Mouse (Mus musculus) liver (tissue): ENCODE measurements around the gene Tenm4.

ENCODE experiments used
- DNase-seq: peaks from one replicate; pipeline ENCODE4 v3.0.0-alpha.2; 2020; ENCODE audit warnings: mixed read lengths

Gene Tenm4

DNA sequence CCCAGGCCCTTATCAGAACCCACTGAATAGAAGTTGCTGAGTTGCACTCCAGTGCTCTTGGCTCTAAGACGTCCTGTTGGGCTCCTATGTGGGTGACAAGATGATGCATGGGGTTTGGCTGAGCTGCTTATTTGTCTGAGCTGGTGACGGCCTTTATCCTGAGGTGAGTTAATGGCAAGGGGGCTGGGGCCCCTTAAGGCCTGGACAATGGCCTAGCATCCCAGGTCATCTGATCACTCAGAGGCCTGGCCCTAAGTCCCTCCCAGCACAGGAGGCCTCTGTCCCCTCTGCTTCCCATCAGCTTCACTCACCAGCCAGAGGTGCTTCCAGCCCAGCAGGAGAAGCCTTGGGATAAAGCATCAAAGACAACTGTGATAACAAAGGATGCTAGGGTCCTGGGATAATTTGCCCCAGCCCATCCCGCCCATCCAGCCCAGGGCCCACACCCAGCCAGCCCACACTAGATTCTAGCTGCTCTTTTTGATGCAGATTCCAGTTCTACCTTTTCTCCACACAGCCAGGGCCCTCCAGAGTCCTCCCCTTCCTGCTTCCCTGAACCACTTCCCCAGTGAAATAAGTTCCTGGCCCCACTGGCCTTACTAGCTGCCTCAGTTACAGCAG lies 484.2 kb downstream of the Tenm4 start:
- no peak for DNase-seq

DNA sequence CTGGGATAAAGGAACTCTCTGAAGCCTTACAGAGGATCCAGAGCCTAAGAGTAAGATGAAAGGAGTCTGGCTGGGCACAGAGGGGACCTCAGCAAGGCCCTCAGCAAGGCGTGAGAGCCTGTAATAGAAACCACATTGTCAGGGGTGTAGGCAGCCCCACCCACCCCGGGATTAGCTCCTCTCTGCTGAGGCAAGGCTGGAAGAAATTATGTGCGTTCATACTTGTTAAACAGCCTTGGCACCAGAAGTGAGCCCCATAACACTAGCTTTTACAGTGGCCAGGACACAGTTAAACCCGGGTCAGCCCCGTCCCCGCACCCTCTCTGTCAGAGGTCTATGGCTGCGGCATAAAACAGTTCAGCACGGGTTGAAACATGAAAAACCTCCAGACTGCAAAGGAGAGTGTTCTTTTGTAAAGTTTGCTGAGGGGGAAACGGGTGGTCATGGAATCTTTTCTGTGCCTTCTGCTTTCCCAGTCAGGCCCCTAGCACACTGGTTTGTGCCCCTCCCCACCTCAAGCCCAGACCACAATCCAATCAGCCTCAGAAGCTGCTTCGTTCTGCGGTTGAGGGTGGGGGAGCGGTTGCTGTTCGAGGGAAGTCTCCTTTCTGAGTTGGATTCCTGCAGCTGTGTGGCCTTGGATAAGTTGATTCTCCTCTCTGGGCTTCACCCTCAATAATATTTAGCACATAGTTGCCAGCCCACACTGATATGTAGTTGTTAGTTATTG lies 486.2 kb downstream of the Tenm4 start:
- peak; percentile 28 for DNase-seq

DNA sequence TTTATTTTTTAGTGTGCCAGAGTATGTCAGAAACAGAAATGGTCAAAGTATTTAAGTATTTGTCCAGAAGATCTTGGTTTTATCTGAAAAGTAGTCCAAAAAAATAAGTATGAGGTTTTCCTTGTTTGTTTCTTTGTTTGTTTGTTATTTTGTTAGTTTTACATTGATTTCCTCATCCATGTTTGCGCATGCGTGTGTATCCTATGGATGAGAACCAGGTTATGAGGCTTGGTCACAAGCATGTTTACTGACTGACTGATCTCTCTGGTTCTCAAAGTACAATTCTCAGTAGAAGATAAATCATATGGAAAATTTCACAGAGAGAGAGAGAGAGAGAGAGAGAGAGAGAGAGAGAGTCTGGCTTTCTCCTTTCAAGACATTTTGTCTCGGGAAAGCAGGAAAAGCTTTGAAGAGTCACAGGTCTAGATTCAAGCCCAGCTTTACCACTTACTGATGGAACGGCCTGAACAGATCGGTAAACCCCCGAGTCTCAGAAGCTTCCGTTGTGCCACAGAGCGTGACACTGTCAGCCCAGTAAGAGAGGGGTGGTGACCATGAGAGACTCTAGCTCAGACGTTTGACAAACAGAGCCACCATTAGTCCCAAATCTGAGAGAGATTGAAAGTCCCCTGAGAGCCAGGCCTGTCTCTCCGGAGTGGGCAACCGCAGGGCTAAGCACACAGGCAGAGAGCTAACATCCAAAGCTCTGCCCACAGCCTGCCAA lies 487.0 kb downstream of the Tenm4 start:
- DNase-seq = no peak

DNA sequence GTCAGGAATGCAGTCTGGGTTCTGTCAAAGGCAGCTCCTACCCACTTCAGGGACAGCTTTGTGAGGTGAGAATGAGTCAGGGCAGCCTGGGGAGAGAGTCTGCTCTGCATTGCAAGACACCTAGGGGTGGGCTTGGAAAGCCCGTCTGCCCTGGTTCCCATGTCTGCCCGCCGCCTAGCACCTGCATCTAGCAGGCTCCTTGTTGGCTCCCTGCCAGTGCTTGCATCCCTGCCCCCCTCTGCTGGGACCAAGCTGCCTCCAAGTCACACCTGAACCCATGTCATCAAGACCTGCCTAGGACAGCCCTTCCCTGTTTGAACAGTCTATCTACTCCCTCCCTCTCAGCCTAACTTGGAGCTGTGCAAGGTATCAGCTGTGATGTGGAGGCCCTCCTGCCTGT lies 489.9 kb downstream of the Tenm4 start:
- DNase-seq = peak; percentile 9

DNA sequence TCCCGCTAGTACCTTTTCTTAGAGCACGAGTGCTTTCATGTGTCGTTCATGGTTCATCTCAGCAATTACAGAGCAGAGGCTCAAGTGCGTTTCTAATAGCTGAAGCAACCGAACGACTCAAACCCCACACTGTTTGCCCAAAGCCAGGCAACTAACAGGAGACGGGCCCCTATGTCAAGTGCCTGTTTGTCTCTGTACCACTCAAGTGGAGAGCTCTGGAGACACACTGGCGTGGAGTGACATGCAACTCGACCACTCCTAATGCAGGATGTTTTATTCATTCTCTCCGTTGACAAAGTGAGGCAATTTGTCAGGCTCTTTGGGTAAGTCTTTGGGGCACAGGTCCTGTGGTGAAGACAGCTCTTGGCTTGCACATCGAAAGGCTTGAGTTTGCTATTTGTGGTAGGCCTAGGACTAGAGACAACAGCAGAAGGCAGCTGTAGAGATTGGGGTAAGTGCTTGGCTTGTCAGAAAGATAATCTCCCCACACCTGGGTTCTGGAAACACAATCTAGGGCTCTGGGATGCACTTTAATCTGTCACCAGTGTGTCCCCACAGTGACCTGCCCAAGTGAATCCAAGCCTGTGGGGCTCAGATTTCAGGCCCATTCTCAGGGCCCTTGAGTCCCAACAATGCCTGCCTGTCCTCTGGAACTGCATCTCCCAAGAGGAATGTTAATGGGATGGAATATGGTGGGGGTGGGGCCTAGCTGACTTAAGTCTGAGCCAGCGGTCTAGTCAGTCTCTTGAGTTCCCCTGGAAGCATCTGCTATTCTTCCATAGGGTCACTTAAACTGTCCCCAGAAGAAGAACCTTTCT lies 490.5 kb downstream of the Tenm4 start:
- DNase-seq = no peak

DNA sequence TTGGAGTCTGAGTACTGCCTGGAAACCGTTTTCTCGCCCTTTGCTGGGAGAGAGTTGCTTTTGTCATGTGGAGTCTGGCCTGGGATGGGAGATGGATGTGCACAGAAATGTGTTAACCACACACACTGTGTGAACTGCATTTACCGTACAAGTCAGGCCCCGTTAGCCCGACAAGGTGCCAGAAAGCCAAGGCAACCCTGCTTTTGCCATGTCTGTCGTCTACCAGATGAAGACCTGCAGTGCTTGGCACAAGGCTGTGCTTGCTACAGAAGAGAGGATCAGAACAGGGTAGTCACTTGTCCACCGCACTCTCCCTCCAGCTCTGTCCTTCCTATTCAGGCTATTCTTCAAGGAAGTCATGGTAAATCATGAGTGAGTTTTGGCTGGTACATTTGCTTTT lies 492.3 kb downstream of the Tenm4 start:
- no peak for DNase-seq

DNA sequence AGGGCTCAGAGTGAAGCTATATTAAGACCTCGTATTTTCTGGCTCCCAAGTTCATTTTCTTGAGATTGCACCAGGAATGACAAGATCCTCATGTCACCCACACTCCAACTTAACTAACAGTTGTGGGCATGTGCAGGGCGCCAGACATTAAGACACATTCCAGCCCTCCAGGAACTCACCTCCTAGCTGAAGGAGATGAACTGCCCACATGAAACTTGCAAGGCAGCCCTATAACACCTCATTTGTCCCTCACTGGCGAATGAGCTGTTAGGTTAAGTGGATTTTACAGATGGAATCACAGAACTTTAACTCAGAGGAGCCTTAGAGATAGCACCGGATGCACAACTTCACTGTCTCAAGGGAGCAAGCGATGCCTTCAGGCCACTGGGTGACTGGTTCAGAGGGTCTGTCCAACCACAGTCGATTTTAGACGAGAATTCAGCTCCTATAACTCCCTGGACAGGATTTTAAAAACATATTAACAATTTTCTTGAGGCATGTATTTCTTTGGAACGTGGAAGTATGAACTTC lies 495.4 kb downstream of the Tenm4 start:
- DNase-seq = no peak

DNA sequence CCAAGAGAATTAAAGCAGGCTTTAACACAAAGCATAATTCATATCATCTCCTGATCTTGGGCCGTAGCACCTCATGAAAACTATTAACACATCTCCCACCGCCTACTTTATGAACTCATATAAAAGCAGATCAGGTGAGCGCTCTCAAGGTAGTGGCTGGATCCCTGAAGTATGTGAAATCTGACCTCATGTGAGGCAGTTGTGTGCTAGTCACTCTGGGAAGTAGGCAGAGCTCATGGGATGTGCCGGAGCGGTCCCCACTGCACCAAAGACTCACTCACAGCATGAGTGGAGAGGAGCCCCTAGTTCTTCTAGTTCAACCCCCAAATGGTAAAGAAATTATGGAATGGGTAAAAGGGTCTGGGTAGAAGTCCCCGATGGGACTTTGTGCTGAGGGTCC lies 496.6 kb downstream of the Tenm4 start:
- no peak for DNase-seq

DNA sequence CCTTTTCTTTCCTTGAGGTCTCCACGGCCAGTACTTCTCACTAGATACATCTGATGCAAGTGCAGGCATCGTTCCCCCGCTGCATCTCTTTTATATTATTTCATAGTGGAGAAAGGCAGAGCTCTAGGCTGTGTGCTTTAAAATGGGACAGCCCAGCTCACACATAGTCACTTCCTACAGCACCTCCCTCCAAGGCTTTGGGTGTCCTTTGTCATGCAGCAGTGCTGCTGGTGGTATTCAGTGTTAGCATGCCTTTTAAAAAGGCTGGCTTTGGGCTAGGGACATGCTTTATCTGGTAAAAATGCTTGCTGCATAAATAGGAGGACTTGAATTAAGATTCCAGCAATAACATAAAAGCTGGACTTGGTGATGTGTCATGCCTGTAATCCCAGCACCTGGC lies 499.0 kb downstream of the Tenm4 start:
- no peak for DNase-seq

DNA sequence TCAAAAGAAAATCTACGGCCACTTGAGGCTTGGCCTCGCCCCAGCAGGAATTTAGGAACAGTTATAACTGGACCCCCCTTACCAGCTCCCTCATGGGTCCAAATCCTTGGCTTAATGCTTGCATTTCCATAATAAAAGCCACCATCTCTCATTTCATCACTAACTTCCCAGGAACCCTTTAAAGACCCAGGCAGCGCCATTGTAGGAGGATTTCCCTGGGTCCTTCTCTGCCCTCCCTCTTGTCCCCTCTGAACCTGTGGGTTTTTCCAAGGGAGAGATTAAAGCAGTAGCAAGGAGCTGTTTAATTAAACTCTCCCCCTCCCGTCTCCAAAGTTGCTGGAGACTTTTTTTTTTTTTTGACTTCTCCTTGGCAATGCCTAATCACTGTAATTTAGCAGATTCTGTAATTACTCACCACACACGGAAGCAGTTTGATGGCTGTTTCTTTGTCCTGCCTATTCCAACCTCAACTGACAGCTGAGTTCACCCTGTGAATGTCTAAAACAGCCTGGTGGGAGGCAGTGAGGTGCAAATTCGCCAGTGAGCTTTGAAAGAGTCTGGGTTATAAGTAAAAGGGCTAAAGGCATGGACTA lies 501.4 kb downstream of the Tenm4 start:
- DNase-seq = no peak

DNA sequence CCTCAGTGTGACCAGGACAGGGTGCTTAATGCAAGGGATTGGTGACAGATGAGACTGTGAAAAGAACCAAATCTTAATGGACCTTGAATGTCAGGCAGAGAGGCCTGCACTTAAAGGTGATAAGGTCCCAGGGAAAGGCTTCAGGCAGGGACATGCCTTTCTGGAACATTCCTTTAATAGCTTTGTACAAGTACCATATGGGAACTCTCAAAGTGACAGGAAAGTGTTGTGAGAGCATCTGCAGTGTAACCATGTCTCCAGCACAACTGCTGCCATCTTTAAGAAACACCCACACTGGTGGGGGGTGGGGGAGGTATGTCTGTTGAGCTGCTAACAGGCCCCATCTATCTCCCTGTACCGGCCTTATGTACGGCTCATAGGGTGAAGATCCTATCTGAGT lies 506.0 kb downstream of the Tenm4 start:
- DNase-seq = no peak

DNA sequence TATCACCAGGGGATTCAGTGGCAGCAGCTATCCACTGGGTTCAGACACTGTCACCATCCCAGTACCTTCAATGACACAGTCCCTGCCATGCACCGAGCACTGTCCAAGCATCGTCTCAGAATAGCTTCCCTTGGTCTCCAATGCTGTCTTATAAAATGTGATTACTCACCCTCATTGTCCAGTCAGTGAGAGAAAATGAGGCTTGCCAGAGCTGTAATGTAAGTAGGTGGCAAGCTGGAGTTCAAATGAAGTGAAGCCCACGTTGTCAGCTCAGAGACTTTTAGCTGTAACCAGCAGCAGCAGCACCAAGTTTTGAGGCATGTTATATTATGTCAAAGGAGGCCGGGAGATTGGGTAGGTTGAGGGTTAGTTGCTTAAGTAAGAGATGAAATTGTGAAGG lies 507.2 kb downstream of the Tenm4 start:
- no peak for DNase-seq

DNA sequence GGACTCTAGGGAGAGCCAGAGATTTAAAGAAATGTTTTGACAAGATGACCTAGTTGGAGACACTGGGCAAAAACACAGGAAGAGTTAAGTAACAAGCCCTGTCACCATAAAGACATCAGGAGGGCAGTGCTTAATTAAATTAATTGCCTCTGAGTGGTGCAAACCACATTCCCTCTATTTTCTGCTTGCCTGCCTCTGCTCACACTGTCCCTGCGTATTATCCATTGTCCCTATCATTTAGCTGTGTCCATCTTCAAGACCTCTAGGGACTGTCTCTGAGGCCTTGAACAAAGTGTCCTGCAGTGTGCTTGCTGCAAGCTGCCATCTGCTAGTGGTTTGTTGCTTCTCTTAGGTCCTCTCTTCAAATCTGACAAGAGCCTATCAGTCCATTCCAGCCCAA lies 508.7 kb downstream of the Tenm4 start:
- DNase-seq = no peak

DNA sequence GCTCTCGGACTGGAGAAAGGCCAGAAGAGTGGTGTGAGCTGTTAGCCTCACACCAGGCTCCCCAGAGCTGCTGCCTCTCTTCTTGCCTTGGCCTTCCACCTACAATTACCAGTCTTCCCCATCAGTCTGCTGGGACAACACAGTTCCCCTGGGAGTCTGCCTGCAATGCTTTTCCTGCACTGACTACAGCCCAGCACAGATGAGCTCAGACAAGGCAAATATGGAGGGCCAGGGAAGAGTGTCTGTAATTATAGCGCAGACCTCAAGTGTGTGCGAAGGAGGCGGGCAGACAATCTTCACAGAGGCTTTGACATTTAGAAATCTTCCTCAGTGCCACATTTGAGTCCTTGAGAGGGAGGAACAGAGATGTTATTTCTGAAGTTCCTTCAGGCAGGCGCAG lies 509.4 kb downstream of the Tenm4 start:
- DNase-seq = no peak

DNA sequence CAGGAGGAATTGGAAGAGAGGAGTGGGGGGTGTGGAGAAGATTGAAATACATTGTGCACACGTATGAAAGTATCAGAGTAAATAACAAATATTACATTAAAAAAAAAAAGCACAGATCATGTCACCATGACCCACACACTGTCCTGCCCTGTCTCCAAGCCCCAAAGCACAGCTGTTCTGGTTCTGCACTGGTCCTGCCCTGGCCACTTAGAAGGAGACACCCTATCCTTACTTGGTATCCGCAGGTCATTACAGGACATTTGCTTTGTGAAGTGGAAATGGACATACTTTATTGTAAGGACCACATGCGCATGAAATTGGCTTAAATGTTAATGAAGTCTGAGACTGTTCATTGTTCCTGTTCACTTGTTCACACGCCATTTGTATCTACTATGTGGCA lies 510.8 kb downstream of the Tenm4 start:
- no peak for DNase-seq

DNA sequence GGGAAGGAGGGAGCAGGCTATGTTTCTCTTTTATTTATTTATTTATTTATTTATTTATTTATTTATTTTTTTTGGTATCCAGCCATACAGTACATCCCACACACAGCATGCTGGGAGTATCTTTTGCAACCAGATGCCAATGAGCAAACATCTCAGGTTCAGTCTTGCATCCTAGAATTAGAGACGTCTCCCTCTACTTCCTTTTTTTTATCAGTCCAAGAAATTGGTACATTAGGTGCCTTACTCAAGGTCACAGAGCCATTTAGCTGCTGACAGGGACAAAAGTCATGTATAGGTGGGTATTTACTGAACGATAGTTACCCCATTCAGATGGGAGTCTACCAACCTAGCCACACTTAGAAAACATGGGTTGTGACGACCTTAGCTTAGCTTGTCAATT lies 517.1 kb downstream of the Tenm4 start:
- DNase-seq = no peak

DNA sequence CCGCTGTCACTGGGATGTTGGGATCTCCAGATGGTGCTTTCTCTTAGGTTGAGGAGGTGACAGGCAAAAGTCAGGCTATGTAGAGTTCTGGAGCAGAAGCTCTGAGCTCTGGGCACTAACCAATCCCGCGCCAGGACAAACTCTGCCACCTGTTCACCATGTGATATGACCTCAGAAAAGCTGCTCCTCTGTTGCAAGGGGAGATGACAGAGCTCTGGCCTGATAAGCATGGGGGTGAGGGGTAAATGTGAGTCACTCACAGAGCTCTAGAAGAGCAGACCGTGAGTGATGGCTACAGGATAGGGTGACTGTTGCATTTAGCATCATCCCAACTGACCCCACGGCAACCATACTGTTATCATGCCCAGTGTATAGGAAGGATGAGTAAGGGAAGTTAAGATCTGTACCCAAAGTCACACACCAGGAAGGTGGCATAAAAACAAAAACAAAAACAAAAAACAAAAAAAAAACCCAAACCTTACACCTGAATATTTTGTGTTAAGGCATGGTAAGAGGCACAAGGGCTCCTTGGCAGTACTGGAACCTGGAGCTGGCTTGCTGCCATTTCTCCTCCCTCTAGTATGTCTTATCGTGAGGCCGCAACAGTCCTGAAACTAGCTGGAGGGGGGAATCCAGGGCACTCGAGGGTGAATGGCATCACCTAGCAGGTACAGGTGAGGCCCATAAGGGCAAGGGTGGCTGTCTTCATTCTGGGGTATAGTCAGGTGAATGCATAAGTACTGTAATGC lies 530.2 kb downstream of the Tenm4 start:
- DNase-seq = no peak

DNA sequence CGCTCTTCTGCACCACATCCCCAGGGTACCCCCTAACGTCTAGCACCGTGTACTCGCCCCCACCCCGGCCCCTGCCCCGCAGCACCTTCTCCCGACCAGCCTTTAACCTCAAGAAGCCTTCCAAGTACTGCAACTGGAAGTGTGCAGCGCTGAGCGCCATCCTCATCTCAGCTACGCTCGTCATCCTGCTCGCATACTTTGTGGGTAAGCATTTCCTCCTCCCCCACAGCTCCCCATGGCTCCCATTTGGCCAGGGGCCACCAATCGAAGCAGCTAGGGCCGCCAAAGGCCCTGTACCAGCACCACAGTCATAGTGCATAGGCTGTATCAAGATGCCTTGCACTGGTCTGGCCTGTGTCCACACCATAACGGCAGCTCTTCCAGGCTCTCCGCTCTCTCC lies 532.9 kb downstream of the Tenm4 start:
- peak; percentile 7 for DNase-seq

DNA sequence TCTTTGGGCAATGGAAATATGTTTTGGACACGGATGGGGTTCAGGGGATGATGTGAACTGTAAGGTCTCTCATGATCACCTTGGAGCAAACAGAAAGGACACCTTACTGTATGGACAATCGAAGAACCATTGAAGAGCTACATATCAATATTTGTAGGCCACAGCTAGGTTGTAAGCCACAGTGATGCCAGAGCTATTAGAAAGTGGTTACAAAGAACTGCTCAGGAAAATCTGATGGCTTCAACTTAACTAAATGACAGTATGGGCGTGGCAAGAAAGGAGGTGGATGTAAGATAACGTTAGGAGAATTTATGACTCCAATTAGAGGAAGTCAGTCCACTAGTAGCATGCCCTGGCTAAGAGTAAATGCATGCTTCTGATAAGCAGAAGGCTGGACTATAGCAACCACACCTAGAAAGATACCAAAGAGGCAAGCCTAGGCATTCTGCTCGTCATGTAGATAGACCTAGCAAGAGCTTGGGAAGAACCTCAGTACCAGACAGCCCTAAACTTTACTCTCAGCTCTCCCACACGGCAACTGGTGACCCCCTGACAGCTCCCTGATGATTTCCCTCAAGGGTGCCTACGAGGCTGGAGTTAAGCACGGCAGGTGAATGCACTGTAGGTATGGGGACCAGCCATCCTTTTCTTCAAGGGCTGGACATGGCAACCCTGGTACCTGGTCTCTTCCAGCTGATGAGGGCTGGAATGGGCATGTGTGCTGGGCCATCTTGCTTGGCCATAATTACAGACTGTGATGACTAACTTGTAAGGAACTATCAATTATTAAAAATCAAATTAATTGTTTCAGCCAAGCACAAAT lies 534.5 kb downstream of the Tenm4 start:
- DNase-seq = peak; percentile 34

DNA sequence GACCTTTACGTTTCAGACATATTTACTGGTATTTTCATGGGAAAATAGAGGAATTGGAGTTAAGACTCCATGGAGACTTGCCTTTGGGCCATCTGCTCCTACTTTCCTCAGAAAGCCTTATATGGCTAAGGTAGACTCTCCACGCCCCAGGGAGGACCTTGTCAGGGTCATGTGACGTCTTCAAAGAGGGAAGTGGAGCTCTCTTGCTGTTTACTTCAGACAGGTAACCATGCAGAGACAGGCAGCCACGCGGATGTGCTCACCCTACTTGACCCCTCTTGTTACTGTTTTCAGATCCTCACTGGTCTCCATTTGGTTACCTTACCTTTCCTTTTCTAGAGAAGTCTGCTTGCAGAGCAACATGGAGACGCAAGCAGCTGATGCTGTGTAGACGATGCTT lies 535.5 kb downstream of the Tenm4 start:
- no peak for DNase-seq

DNA sequence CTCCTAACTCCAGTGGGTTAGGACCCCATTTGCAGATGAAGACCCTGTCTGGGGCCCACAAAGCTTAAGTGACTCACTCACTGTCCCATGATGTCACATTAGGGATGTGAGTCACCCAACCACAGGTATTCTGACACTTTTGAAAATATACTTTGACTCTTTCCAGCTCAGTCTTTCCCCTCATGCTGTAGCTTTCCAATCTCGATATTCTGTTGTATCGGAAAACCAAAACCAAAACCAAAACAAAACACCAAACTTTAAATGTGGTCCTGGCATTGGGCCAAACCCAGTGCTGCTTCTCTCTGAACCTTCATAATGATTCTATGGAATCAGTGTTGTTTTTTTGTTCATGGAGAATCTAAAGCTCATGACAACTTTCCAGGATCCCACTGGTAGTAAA lies 536.1 kb downstream of the Tenm4 start:
- DNase-seq = no peak
